Comparison of ENCODE assay signal across 8 mouse cellular contexts in the genomic region with DNA sequence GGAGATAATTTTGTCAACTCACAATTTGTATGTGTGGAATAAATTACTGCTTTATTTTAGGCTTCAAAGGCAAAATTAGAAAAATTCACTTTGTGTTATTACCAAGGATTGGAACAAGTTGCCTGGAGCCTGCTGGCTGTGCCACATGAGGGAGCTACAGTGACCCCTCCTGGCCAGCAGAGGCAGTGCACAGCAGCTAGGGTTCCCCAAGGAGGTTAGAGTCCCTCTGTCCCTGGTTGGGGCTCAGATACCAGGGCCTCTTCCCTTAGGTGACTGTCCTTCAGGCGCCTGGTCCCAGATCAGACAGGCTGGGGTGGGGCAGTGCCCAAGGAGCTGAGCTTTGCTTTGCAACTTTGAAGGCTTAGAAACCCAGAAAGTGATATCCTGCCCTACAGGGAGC. TPM values are rescaled to one million over a fixed set of nuclear protein-coding genes. Genes with fewer than 3 reads are reported as not detected.
DNase-seq lines count a peak whose midpoint lies in the region; TF ChIP-seq lines count a peak whose summit lies in the region.

No protein-coding gene starts in this region.

- WGBS in lung, adult 2 months, result 56% methylated on average over 1 of the region's 1 CpGs

- H3K4me3 ChIP-seq in lung, adult 2 months (replicated peaks; ENCODE audit: extremely low read depth, low read depth, low read length), result no peak overlapping the region

- TF ChIP-seq POLR2A in lung, adult 2 months (IDR thresholded peaks at IDR 0.05; ENCODE audit: borderline replicate concordance, extremely low read depth, low read depth, low read length), result no peak

- intact Hi-C loops in gastrocnemius, postnatal 14 days (cut with DNase I; ENCODE audit: low total_unique reads), result loop anchor here (5.0 kb wide), 2 partner anchors 50 to 110 kb away; partner anchors contain the start of gene Socs3

- peak; percentile 96 for TF ChIP-seq CTCF in lung, adult 2 months (IDR thresholded peaks at IDR 0.05; ENCODE audit: insufficient read depth, low read length)

- H3K4me1 ChIP-seq in lung, adult 2 months (ENCODE audit: control insufficient read depth, insufficient read depth, low read length), result no peaks in the 10 kb centered on the region

- DNase-seq in 416B (ENCODE audit: low read depth), result peak; percentile 69
- DNase-seq in R1 (ENCODE audit: low read depth, low spot score), result peak; percentile 71
- DNase-seq in cerebellum, postnatal 14 days, result peak; percentile 81 to 88
- peak; percentile 75 for DNase-seq in gastrocnemius, postnatal 14 days
- DNase-seq in layer of hippocampus, adult 11-12 months (ENCODE audit: low spot score), result peak; percentile 83
- DNase-seq in lung, adult 2 months, result peak; percentile 71
- DNase-seq in ovary, postnatal 14 days (ENCODE audit: low spot score), result peak; percentile 69
- peak; percentile 73 for DNase-seq in thymus, postnatal 0 days (ENCODE audit: low spot score)

RNA-seq across cellular contexts. Expression of gene Pgs1, which starts 35.7 kb away (rescaled TPM):
- 10 to 100 TPM; 15.6 to 17.1 TPM for total RNA-seq in gastrocnemius, postnatal 14 days (2021)
- 83.2 and 104 TPM in 2 replicates for polyA plus RNA-seq in lung, adult 2 months (2012; rRNA removed)
- 54.8 and 55.6 TPM in 2 replicates for polyA plus RNA-seq in thymus, postnatal 0 days (2015; fragmentation: Nextera tagmentation; extraction: Ambion mirVana)

RNA-seq across cellular contexts. Expression of gene Socs3, which starts 52.0 kb away (rescaled TPM):
- total RNA-seq in gastrocnemius, postnatal 14 days (2021), result 1 to 10 TPM; 2.9 to 3.7 TPM
- polyA plus RNA-seq in lung, adult 2 months (2012; rRNA removed), result 32.1 and 40.6 TPM in 2 replicates
- polyA plus RNA-seq in thymus, postnatal 0 days (2015; fragmentation: Nextera tagmentation; extraction: Ambion mirVana), result 25.8 and 26.7 TPM in 2 replicates
